Comparison of ENCODE assay signal across 13 mouse cellular contexts in the genomic region with DNA sequence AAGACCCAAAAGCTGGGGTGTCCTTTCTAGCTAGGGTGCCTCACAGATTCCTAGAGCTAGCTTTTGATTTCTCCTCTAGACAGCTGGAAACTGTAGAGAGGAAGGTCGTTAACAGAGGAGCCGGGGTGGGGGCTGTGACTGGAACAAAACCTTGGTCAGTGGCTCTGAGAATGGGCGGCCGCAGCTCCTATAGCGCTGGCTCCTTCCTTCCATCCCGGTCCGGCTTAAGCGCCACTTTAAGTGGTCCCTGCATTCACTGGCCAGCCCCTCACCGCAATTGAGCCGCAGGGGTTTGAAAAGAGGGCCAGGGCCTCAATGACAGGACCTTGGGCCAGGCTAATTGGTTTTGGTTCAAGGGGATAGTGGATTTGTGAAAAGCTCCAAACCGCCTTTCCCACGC. TPM values are rescaled to one million over a fixed set of nuclear protein-coding genes. Genes with fewer than 3 reads are reported as not detected.
DNase-seq lines count a peak whose midpoint lies in the region; ATAC-seq and TF ChIP-seq lines count a peak whose summit lies in the region.
"Had no signal": no experiment of that assay in that cellular context is flagged by ENCODE, and none has a peak within 500 bp of the region (broad histone marks: within the 10 kb centered on the region; RNA-seq: fewer than 3 reads in every experiment).

No protein-coding gene starts in this region.

- peak overlapping the region; percentile 100 for H3K9ac ChIP-seq in forebrain, embryonic 12.5 days
- peak overlapping the region; percentile 98 for H3K9ac ChIP-seq in hindbrain, postnatal 0 days (replicated peaks; ENCODE audit: low read length)
- H3K9ac ChIP-seq in neural tube, embryonic 15.5 days (replicated peaks): peak overlapping the region; percentile 97
- no peak overlapping the region for H3K9ac ChIP-seq in intestine, postnatal 0 days (ENCODE audit: low read depth, low read length)
- H3K9ac ChIP-seq: limb, embryonic 15.5 days had no signal

- peaks cover 53% of the 10 kb centered on the region for H3K36me3 ChIP-seq in forebrain, embryonic 12.5 days (replicated peaks)
- H3K36me3 ChIP-seq in hindbrain, postnatal 0 days (ENCODE audit: insufficient read depth, low read length): no peaks in the 10 kb centered on the region; the same call in 1 of the 2 replicates
- H3K36me3 ChIP-seq in neural tube, embryonic 15.5 days: no peaks in the 10 kb centered on the region
- H3K36me3 ChIP-seq in intestine, postnatal 0 days (ENCODE audit: control insufficient read depth, insufficient read depth): no peaks in the 10 kb centered on the region
- H3K36me3 ChIP-seq: limb, embryonic 15.5 days had no signal

- WGBS in forebrain, embryonic 12.5 days: 2% methylated on average over 12 of the region's 12 CpGs
- WGBS in hindbrain, postnatal 0 days: 11% methylated on average over 12 of the region's 12 CpGs
- 5% methylated on average over 12 of the region's 12 CpGs for WGBS in neural tube, embryonic 15.5 days
- WGBS in intestine, postnatal 0 days: 7% methylated on average over 12 of the region's 12 CpGs

- no peaks in the 10 kb centered on the region for H3K9me3 ChIP-seq in forebrain, embryonic 12.5 days
- H3K9me3 ChIP-seq in hindbrain, postnatal 0 days (ENCODE audit: low read length): no peaks in the 10 kb centered on the region
- H3K9me3 ChIP-seq in neural tube, embryonic 15.5 days (replicated peaks): no peaks in the 10 kb centered on the region
- H3K9me3 ChIP-seq in intestine, postnatal 0 days (ENCODE audit: control insufficient read depth): no peaks in the 10 kb centered on the region
- H3K9me3 ChIP-seq: limb, embryonic 15.5 days had no signal

- peak overlapping the region; percentile 95 for H3K4me3 ChIP-seq in forebrain, embryonic 12.5 days (replicated peaks)
- peak overlapping the region; percentile 89 for H3K4me3 ChIP-seq in hindbrain, postnatal 0 days (ENCODE audit: low read length)
- H3K4me3 ChIP-seq in neural tube, embryonic 15.5 days (replicated peaks): peak overlapping the region; percentile 74
- no peak overlapping the region for H3K4me3 ChIP-seq in intestine, postnatal 0 days (ENCODE audit: low read depth, low read length)
- H3K4me3 ChIP-seq: gastrocnemius, adult 2 months; myocyte had no signal

- H3K27me3 ChIP-seq in forebrain, embryonic 12.5 days: peaks cover 35% of the 10 kb centered on the region
- no peaks in the 10 kb centered on the region for H3K27me3 ChIP-seq in hindbrain, postnatal 0 days (ENCODE audit: insufficient read depth, low read length)
- peaks cover 5% of the 10 kb centered on the region; the same call in 1 of the 2 replicates for H3K27me3 ChIP-seq in neural tube, embryonic 15.5 days (replicated peaks)
- peaks cover 97% of the 10 kb centered on the region for H3K27me3 ChIP-seq in intestine, postnatal 0 days (replicated peaks; ENCODE audit: control insufficient read depth, insufficient read depth, low read length)

- H3K4me1 ChIP-seq in forebrain, embryonic 12.5 days: peaks cover 81% of the 10 kb centered on the region
- peaks cover 20% of the 10 kb centered on the region for H3K4me1 ChIP-seq in hindbrain, postnatal 0 days (ENCODE audit: insufficient read depth, low read length)
- peaks cover 83% of the 10 kb centered on the region for H3K4me1 ChIP-seq in neural tube, embryonic 15.5 days
- H3K4me1 ChIP-seq in intestine, postnatal 0 days (replicated peaks; ENCODE audit: control insufficient read depth, insufficient read depth, low read length): no peaks in the 10 kb centered on the region

- H3K27ac ChIP-seq in forebrain, embryonic 12.5 days: peak overlapping the region; percentile 100
- H3K27ac ChIP-seq in hindbrain, postnatal 0 days: peak overlapping the region; percentile 97
- peak overlapping the region; percentile 98 for H3K27ac ChIP-seq in neural tube, embryonic 15.5 days (replicated peaks)
- no peak overlapping the region for H3K27ac ChIP-seq in intestine, postnatal 0 days (ENCODE audit: low read depth, low read length)
- H3K27ac ChIP-seq: gastrocnemius, adult 2 months; limb, embryonic 15.5 days had no signal

- TF ChIP-seq CTCF in hindbrain, postnatal 0 days (IDR thresholded peaks at IDR 0.05; ENCODE audit: low read depth): no peak
- TF ChIP-seq CTCF in intestine, postnatal 0 days (IDR thresholded peaks at IDR 0.05; ENCODE audit: low read depth): no peak

- no peak for ATAC-seq in forebrain, embryonic 12.5 days (ENCODE audit: low FRiP score)
- no peak for ATAC-seq in hindbrain, postnatal 0 days
- ATAC-seq in neural tube, embryonic 15.5 days (ENCODE audit: low FRiP score): no peak
- ATAC-seq in intestine, postnatal 0 days: no peak
- ATAC-seq: activated CD4-positive, CD25-positive, alpha-beta regulatory T cell, adult 4 months had no signal

- DNase-seq in layer of hippocampus, postnatal 10 days (ENCODE audit: low spot score in 2 of 2): peak; percentile 42 to 48
- DNase-seq in layer of hippocampus, adult 8-10 months (ENCODE audit: low spot score in 2 of 2): no peak
- peak; percentile 44 for DNase-seq in hindbrain, postnatal 0 days (ENCODE audit: low spot score)
- no peak for DNase-seq in frontal cortex, postnatal 36 days (ENCODE audit: low spot score in 2 of 2)
- DNase-seq in heart, postnatal 4 days: no peak
- DNase-seq: gastrocnemius, adult 2 months; kidney, adult 8-10 months had no signal

- H3K4me2 ChIP-seq in forebrain, embryonic 12.5 days: peak overlapping the region; percentile 94
- peak overlapping the region; percentile 93 for H3K4me2 ChIP-seq in hindbrain, postnatal 0 days (ENCODE audit: low read depth, low read length)
- H3K4me2 ChIP-seq in neural tube, embryonic 15.5 days: peak overlapping the region; percentile 87
- H3K4me2 ChIP-seq in intestine, postnatal 0 days (replicated peaks; ENCODE audit: low read depth): no peak overlapping the region
- H3K4me2 ChIP-seq: limb, embryonic 15.5 days had no signal

RNA-seq across cellular contexts. Expression of a gene that starts 43.5 kb away (rescaled TPM):
- total RNA-seq in layer of hippocampus, postnatal 10 days (2021): 10 to 100 TPM; 83.3 to 96.9 TPM
- total RNA-seq in layer of hippocampus, adult 8-10 months (2022): 100 to 1,000 TPM in 1 of 4 experiments, 10 to 100 TPM in 3; 87.5 to 101 (median 95.1) TPM
- 41.7 and 45.1 TPM in 2 replicates for polyA plus RNA-seq in forebrain, embryonic 12.5 days (2016; fragmentation: Nextera tagmentation; extraction: Ambion mirVana)
- 60.0 and 79.5 TPM in 2 replicates for total RNA-seq in hindbrain, postnatal 0 days (2014; rRNA removed)
- polyA plus RNA-seq in hindbrain, postnatal 0 days (2015; fragmentation: Nextera tagmentation; extraction: Ambion mirVana): 23.8 and 23.9 TPM in 2 replicates
- 24.2 and 25.0 TPM in 2 replicates for polyA plus RNA-seq in neural tube, embryonic 15.5 days (2015; fragmentation: Nextera tagmentation; extraction: Ambion mirVana)
- 10 to 100 TPM; 55.9 to 61.3 TPM for total RNA-seq in heart, postnatal 4 days (2021)
- polyA plus RNA-seq in intestine, postnatal 0 days (2015; fragmentation: Nextera tagmentation; extraction: Ambion mirVana): 34.6 and 43.2 TPM in 2 replicates

Comparison
In these comparisons a context has a peak if more than half of its experiments do, and no peak if none do; other contexts are left out.
1. DNase-seq: peak in layer of hippocampus, postnatal 10 days (2 of 2) and hindbrain, postnatal 0 days (single experiment); none in layer of hippocampus, adult 8-10 months (0 of 2), frontal cortex, postnatal 36 days (0 of 2) and heart, postnatal 4 days (single experiment).